18 mouse cellular contexts compared by ENCODE assay signal in genomic region chr6:109019731-109020130, GRCm38 (mm10).
DNase-seq lines count a peak whose midpoint lies in the region.
"Had no signal": no experiment of that assay in that cellular context is flagged by ENCODE, and none has a peak within 500 bp of the region (broad histone marks: within the 10 kb centered on the region; RNA-seq: fewer than 3 reads in every experiment).

No protein-coding gene starts in this region.

- DNase-seq in layer of hippocampus, adult 11-12 months (ENCODE audit: low spot score) = peak; percentile 30
- no peak for DNase-seq in layer of hippocampus, postnatal 10 days (ENCODE audit: low spot score in 2 of 2)
- DNase-seq in right cerebral cortex, adult 18-20 months = peak; percentile 28
- DNase-seq in right cerebral cortex, postnatal 14 days = no peak
- peak; percentile 64 for DNase-seq in layer of hippocampus, adult 9-11 months
- DNase-seq in telencephalon, adult 2 months (ENCODE audit: low read depth, low spot score) = peak; percentile 58
- DNase-seq in gastrocnemius, adult 8-10 months (ENCODE audit: low spot score in 2 of 2) = no peak
- DNase-seq in lung, postnatal 14 days = no peak
- DNase-seq: adrenal gland, postnatal 10 days; cerebellum, adult 11 months; cerebellum, adult 9-10 months; cerebellum, postnatal 36 days; embryo, embryonic 11 days; gastrocnemius, postnatal 14 days; heart, adult 11 months; kidney, adult 8-10 months; liver, postnatal 0 days; lung, postnatal 4 days had no signal

Comparison
In these comparisons a context has a peak if more than half of its experiments do, and no peak if none do; other contexts are left out.
1. DNase-seq: peak in layer of hippocampus, adult 11-12 months (single experiment), right cerebral cortex, adult 18-20 months (single experiment), layer of hippocampus, adult 9-11 months (single experiment) and telencephalon, adult 2 months (single experiment); none in layer of hippocampus, postnatal 10 days (0 of 2), right cerebral cortex, postnatal 14 days (single experiment), gastrocnemius, adult 8-10 months (0 of 2) and lung, postnatal 14 days (single experiment).